Mouse (Mus musculus): ENCODE results near the gene Map3k6.

DNA sequence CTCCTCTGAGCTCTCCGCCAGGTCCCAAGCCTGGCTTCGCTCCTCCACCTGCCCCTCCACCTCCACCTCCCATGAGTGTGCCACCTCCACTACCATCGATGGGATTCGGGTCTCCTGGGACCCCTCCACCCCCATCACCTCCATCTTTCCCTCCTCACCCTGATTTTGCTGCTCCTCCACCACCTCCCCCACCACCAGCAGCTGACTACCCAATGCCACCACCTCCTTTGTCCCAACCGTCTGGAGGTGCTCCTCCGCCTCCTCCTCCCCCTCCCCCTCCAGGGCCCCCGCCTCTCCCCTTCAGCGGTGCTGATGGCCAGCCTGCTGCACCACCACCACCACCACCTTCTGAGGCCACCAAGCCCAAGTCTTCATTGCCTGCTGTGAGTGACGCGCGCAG lies 46.1 kb upstream of the Map3k6 start:
- TF ChIP-seq TAL1 (IDR thresholded peaks at IDR 0.05; ENCODE audit: low read length) (no peak), GATA1 (IDR thresholded peaks at IDR 0.05; ENCODE audit: low read length) (no peak)

Data from erythroblast, embryonic 14.5 days (primary cell).